Mouse (Mus musculus): ENCODE results near the gene Arhgap40. TPM values are rescaled to one million over a fixed set of nuclear protein-coding genes. Genes with fewer than 3 reads are reported as not detected.
A peak's percentile ranks its signal among the peaks of the same experiment; 100 is the strongest.

Arhgap40 gene
- polyA plus RNA-seq, 1 experiment from 2014 or later, result 0.25 TPM

- Histone ChIP-seq H3K27me3 (replicated peaks) (peaks cover 46% of the 10 kb centered on the region), H3K4me3 (no peak overlapping the region), H3K4me1 (peaks cover 24% of the 10 kb centered on the region), H3K9me3 (no peaks in the 10 kb centered on the region; the same call in 1 of the 2 replicates), H3K36me3 (no peaks in the 10 kb centered on the region), H3K9ac (no peak overlapping the region), H3K27ac (no peak overlapping the region), H3K4me2 (replicated peaks) (peak overlapping the region; percentile 57; the same call in 1 of the 2 replicates)
- ATAC-seq (ENCODE audit: low FRiP score, low read depth), result no peak
- 2% methylated on average over 7 of the region's 7 CpGs for WGBS
These were observed 42.7 kb downstream of the Arhgap40 start for GRCm38 (mm10) chr2:158555252-158555651.

GRCm38 (mm10) chr2:158555812-158556211 lies 43.2 kb downstream of the Arhgap40 start:
- Histone ChIP-seq H3K36me3 (no peaks in the 10 kb centered on the region), H3K4me2 (replicated peaks) (peak overlapping the region; percentile 57), H3K27ac (no peak overlapping the region), H3K9ac (no peak overlapping the region), H3K4me1 (peaks cover 24% of the 10 kb centered on the region), H3K4me3 (no peak overlapping the region), H3K27me3 (replicated peaks) (peaks cover 41% of the 10 kb centered on the region), H3K9me3 (no peaks in the 10 kb centered on the region; the same call in 1 of the 2 replicates)
- ATAC-seq (ENCODE audit: low FRiP score, low read depth), result peak; percentile 15; the same call in 1 of the 2 replicates
- WGBS, result 1% methylated on average over 8 of the region's 8 CpGs

GRCm38 (mm10) chr2:158556225-158556624 lies 43.6 kb downstream of the Arhgap40 start:
- no peaks in the 10 kb centered on the region; the same call in 1 of the 2 replicates for H3K9me3 ChIP-seq
- H3K4me1 ChIP-seq, result peaks cover 28% of the 10 kb centered on the region
- peaks cover 38% of the 10 kb centered on the region for H3K27me3 ChIP-seq (replicated peaks)
- no peak overlapping the region for H3K4me3 ChIP-seq
- no peak overlapping the region for H3K27ac ChIP-seq
- H3K9ac ChIP-seq, result no peak overlapping the region; the same call in 1 of the 2 replicates
- H3K4me2 ChIP-seq (replicated peaks), result peak overlapping the region; percentile 57
- under 1% methylated on average over 20 of the region's 20 CpGs for WGBS
- peak; percentile 55 for ATAC-seq (ENCODE audit: low FRiP score, low read depth)
- no peaks in the 10 kb centered on the region for H3K36me3 ChIP-seq

- peaks cover 32% of the 10 kb centered on the region for H3K27me3 ChIP-seq (replicated peaks)
- peaks cover 32% of the 10 kb centered on the region for H3K4me1 ChIP-seq
- H3K36me3 ChIP-seq, result no peaks in the 10 kb centered on the region
- H3K27ac ChIP-seq, result no peak overlapping the region
- under 1% methylated on average over 5 of the region's 5 CpGs for WGBS
- ATAC-seq (ENCODE audit: low FRiP score, low read depth), result peak; percentile 42
- no peak overlapping the region for H3K9ac ChIP-seq
- H3K9me3 ChIP-seq, result no peaks in the 10 kb centered on the region; the same call in 1 of the 2 replicates
- peak overlapping the region; percentile 57 for H3K4me2 ChIP-seq (replicated peaks)
- H3K4me3 ChIP-seq, result no peak overlapping the region
These were observed 44.2 kb downstream of the Arhgap40 start for GRCm38 (mm10) chr2:158556750-158557149.

- H3K4me1 ChIP-seq, result peaks cover 29% of the 10 kb centered on the region
- ATAC-seq (ENCODE audit: low FRiP score, low read depth), result no peak
These were observed 47.3 kb downstream of the Arhgap40 start for GRCm38 (mm10) chr2:158559945-158560344.

GRCm38 (mm10) chr2:158560801-158561200 lies 48.2 kb downstream of the Arhgap40 start:
- no peak for ATAC-seq (ENCODE audit: low FRiP score, low read depth)
- Histone ChIP-seq H3K36me3 (no peaks in the 10 kb centered on the region), H3K9ac (0 out of 2 replicates have a peak overlapping the region, but pooled peaks have one; percentile 14), H3K27me3 (replicated peaks) (peaks cover 20% of the 10 kb centered on the region; the same call in 1 of the 2 replicates), H3K9me3 (no peaks in the 10 kb centered on the region; the same call in 1 of the 2 replicates), H3K4me2 (replicated peaks) (0 out of 2 replicates have a peak overlapping the region, but pooled peaks have one; percentile 16), H3K4me1 (peaks cover 26% of the 10 kb centered on the region), H3K27ac (0 out of 2 replicates have a peak overlapping the region, but pooled peaks have one; percentile 44), H3K4me3 (no peak overlapping the region)
- 20% methylated on average over 9 of the region's 9 CpGs for WGBS

More at GRCm38 (mm10) chr2:158559945-158560344, 47.3 kb downstream of the Arhgap40 start:
- Histone ChIP-seq H3K4me2 (replicated peaks) (no peak overlapping the region), H3K27ac (no peak overlapping the region), H3K9me3 (no peaks in the 10 kb centered on the region; the same call in 1 of the 2 replicates), H3K27me3 (replicated peaks) (peaks cover 26% of the 10 kb centered on the region), H3K36me3 (no peaks in the 10 kb centered on the region), H3K9ac (no peak overlapping the region), H3K4me3 (no peak overlapping the region)
- WGBS, result 29% methylated on average over 6 of the region's 6 CpGs

- H3K36me3 ChIP-seq, result no peaks in the 10 kb centered on the region
- peaks cover 22% of the 10 kb centered on the region; the same call in 1 of the 2 replicates for H3K27me3 ChIP-seq (replicated peaks)
- 0 out of 2 replicates have a peak overlapping the region, but pooled peaks have one; percentile 44 for H3K27ac ChIP-seq
- 43% methylated on average over 3 of the region's 3 CpGs for WGBS
- H3K4me3 ChIP-seq, result no peak overlapping the region
- H3K4me2 ChIP-seq (replicated peaks), result 0 out of 2 replicates have a peak overlapping the region, but pooled peaks have one; percentile 16
- ATAC-seq (ENCODE audit: low FRiP score, low read depth), result 0 out of 2 replicates have a peak, but pooled peaks have one; percentile 15
- H3K9me3 ChIP-seq, result no peaks in the 10 kb centered on the region; the same call in 1 of the 2 replicates
- peaks cover 22% of the 10 kb centered on the region for H3K4me1 ChIP-seq
- 0 out of 2 replicates have a peak overlapping the region, but pooled peaks have one; percentile 14 for H3K9ac ChIP-seq
These were observed 49.0 kb downstream of the Arhgap40 start for GRCm38 (mm10) chr2:158561371-158562144.

- Histone ChIP-seq H3K9ac (no peak overlapping the region), H3K27ac (no peak overlapping the region), H3K4me1 (0 out of 2 replicates have a peak, but pooled peaks cover 3% of the 10 kb centered on the region), H3K4me3 (no peak overlapping the region), H3K36me3 (no peaks in the 10 kb centered on the region), H3K4me2 (replicated peaks) (no peak overlapping the region), H3K9me3 (no peaks in the 10 kb centered on the region), H3K27me3 (replicated peaks) (peaks cover 24% of the 10 kb centered on the region)
- peak; percentile 61 for ATAC-seq (ENCODE audit: low FRiP score, low read depth)
- WGBS, result 13% methylated on average over 13 of the region's 13 CpGs
These were observed 58.0 kb downstream of the Arhgap40 start for GRCm38 (mm10) chr2:158570421-158571081.

- Histone ChIP-seq H3K4me3 (no peak overlapping the region), H3K27ac (no peak overlapping the region), H3K4me1 (peaks cover 12% of the 10 kb centered on the region), H3K9me3 (no peaks in the 10 kb centered on the region), H3K27me3 (replicated peaks) (peaks cover 11% of the 10 kb centered on the region; the same call in 1 of the 2 replicates), H3K4me2 (replicated peaks) (no peak overlapping the region), H3K9ac (no peak overlapping the region), H3K36me3 (no peaks in the 10 kb centered on the region)
- peak; percentile 56; the same call in 1 of the 2 replicates for ATAC-seq (ENCODE audit: low FRiP score, low read depth)
- WGBS, result 28% methylated on average over 4 of the region's 4 CpGs
These were observed 67.4 kb downstream of the Arhgap40 start for GRCm38 (mm10) chr2:158579979-158580378.

- H3K36me3 ChIP-seq, result no peaks in the 10 kb centered on the region
- no peak overlapping the region for H3K27ac ChIP-seq
- H3K4me2 ChIP-seq (replicated peaks), result no peak overlapping the region
- H3K9ac ChIP-seq, result no peak overlapping the region
- no peaks in the 10 kb centered on the region for H3K9me3 ChIP-seq
- ATAC-seq (ENCODE audit: low FRiP score, low read depth), result no peak
- WGBS, result 12% methylated on average over 12 of the region's 12 CpGs
- peaks cover 15% of the 10 kb centered on the region; the same call in 1 of the 2 replicates for H3K27me3 ChIP-seq (replicated peaks)
- no peak overlapping the region for H3K4me3 ChIP-seq
- H3K4me1 ChIP-seq, result peaks cover 18% of the 10 kb centered on the region
These were observed 72.2 kb downstream of the Arhgap40 start for GRCm38 (mm10) chr2:158584621-158585358.

- WGBS, result 14% methylated on average over 8 of the region's 8 CpGs
- ATAC-seq (ENCODE audit: low FRiP score, low read depth), result peak; percentile 5; the same call in 1 of the 2 replicates
- no peak overlapping the region for H3K27ac ChIP-seq
These were observed 76.1 kb downstream of the Arhgap40 start for GRCm38 (mm10) chr2:158588524-158589271.

More at GRCm38 (mm10) chr2:158588524-158589271, 76.1 kb downstream of the Arhgap40 start:
- Histone ChIP-seq H3K4me2 (replicated peaks) (no peak overlapping the region), H3K4me1 (peaks cover 12% of the 10 kb centered on the region; the same call in 1 of the 2 replicates), H3K4me3 (no peak overlapping the region), H3K27me3 (replicated peaks) (peaks cover 13% of the 10 kb centered on the region; the same call in 1 of the 2 replicates), H3K9ac (no peak overlapping the region), H3K9me3 (no peaks in the 10 kb centered on the region), H3K36me3 (no peaks in the 10 kb centered on the region)

Measured in neural tube, embryonic 12.5 days (tissue).